Mouse (Mus musculus): Measurements from ENCODE around the gene Zfp57. TPM values are rescaled to one million over a fixed set of nuclear protein-coding genes. Genes with fewer than 3 reads are reported as not detected.
A peak's percentile ranks its signal among the peaks of the same experiment; 100 is the strongest.

Zfp57 gene
- polyA plus RNA-seq, 1 experiment: not detected

DNA sequence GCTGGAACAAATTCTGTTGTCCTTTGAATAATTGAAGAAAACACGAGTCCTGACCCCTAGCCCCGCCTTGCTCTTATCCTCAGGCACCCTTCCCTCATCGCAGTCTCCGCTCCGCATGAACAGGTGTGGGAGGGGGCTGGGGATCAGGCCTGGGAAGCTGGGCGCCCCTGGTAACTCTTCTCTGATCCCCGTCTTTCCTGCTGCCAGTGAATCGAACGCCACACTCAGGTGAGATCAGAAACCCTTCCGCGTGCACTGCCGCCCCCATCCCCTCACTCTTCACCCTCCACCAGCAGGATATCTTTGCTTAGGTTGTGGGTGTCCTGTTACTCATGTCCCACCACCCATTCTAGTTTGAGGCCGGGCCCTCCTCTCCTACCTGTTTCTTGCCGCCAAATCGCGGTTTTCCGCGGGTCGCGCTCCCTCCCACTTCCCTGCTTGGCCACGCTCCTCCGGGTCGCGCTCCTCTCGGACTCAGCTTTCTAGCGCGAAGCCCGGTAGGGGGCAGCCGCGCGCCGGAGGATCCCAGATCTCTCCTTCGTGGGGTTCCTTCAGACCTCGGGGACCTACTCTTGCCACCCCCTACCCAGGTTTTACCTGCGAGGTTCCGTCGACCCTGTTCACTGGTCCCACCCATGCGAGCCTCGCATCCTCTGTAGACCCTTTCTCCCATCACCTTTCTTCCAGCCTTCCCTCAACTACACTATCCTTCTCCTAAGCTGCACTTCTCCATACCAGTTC, 48.8 kb downstream of the Zfp57 start:
- H3K27ac ChIP-seq (ENCODE audit: insufficient read depth, low read depth, low read length): no peak overlapping the region
- TF ChIP-seq CTCF (IDR thresholded peaks at IDR 0.05; ENCODE audit: low read depth, low read length): peak; percentile 56; the same call in 1 of the 2 replicates
- no peak for TF ChIP-seq POLR2A (IDR thresholded peaks at IDR 0.05; ENCODE audit: borderline replicate concordance, low read depth, low read length)
- peaks cover 6% of the 10 kb centered on the region; the same call in 1 of the 2 replicates for H3K4me1 ChIP-seq (ENCODE audit: control insufficient read depth, insufficient read depth, low read length)
- H3K4me3 ChIP-seq (ENCODE audit: insufficient read depth, low read length): no peak overlapping the region

DNA sequence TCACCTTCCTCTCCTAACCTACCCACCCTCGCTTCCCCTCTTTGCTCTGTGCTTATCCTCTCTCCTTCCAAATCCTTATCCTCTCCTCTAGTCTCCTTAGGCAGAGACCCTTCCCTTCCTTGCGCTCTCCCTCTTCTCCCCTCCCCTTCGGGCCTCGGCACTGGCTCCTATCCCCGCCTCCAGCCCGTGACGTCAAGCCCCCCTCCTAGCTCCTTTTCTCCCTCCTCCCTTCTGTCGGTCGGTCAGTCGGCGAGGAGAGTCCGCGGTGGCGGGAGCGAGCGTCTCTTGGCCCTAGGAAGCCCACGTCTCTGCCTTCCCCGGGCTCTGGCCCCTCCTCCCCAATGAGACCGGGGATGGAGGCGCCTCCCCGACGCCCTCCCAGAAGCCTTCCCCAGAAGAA, 49.4 kb downstream of the Zfp57 start:
- peaks cover 1% of the 10 kb centered on the region; the same call in 1 of the 2 replicates for H3K4me1 ChIP-seq (ENCODE audit: control insufficient read depth, insufficient read depth, low read length)
- H3K27ac ChIP-seq (ENCODE audit: insufficient read depth, low read depth, low read length): no peak overlapping the region
- TF ChIP-seq POLR2A (IDR thresholded peaks at IDR 0.05; ENCODE audit: borderline replicate concordance, low read depth, low read length) (no peak), CTCF (IDR thresholded peaks at IDR 0.05; ENCODE audit: low read depth, low read length) (no peak)
- H3K4me3 ChIP-seq (ENCODE audit: insufficient read depth, low read length): no peak overlapping the region

DNA sequence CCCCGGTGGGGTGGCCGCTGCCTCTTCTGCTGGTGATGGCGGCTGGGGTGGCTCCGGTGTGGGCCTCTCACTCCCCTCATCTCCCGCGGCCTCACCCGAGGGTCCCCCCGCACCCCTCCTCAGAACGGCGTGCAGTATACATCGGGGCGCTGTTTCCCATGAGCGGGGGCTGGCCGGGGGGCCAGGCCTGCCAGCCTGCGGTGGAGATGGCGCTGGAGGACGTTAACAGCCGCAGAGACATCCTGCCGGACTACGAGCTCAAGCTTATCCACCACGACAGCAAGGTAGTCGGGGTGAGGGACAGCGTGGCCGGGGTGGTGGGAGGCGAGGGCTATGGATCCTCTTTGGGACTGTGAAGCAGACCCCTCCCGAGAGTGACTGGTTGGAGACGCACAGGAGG, 49.9 kb downstream of the Zfp57 start:
- no peak for TF ChIP-seq CTCF (IDR thresholded peaks at IDR 0.05; ENCODE audit: low read depth, low read length)
- TF ChIP-seq POLR2A (IDR thresholded peaks at IDR 0.05; ENCODE audit: borderline replicate concordance, low read depth, low read length): no peak
- Histone ChIP-seq H3K4me3 (ENCODE audit: insufficient read depth, low read length) (no peak overlapping the region), H3K27ac (ENCODE audit: insufficient read depth, low read depth, low read length) (no peak overlapping the region), H3K4me1 (ENCODE audit: control insufficient read depth, insufficient read depth, low read length) (no peaks in the 10 kb centered on the region)

DNA sequence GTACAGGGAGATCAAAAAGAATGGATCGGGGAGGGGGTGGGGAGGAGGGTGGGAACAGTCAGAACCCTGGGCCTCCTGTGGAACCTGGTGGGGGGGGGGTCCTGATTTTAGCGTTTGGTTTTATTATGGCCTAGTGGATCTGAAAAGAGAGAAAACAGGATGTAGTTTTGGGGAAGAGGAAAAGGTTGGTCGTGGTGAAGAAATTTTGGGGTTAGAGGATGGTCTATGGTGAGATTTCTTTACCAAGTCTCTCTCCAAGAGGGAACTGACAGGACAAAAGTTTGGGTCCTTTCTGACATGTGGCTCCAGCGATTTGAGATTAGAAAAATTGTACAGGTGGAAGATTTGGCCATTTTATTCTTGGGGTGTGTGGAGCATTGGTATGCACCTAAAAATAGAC, 50.8 kb downstream of the Zfp57 start:
- no peak overlapping the region for H3K4me3 ChIP-seq (ENCODE audit: insufficient read depth, low read length)
- H3K27ac ChIP-seq (ENCODE audit: insufficient read depth, low read depth, low read length): no peak overlapping the region
- TF ChIP-seq CTCF (IDR thresholded peaks at IDR 0.05; ENCODE audit: low read depth, low read length): no peak
- TF ChIP-seq POLR2A (IDR thresholded peaks at IDR 0.05; ENCODE audit: borderline replicate concordance, low read depth, low read length): no peak
- no peaks in the 10 kb centered on the region for H3K4me1 ChIP-seq (ENCODE audit: control insufficient read depth, insufficient read depth, low read length)

DNA sequence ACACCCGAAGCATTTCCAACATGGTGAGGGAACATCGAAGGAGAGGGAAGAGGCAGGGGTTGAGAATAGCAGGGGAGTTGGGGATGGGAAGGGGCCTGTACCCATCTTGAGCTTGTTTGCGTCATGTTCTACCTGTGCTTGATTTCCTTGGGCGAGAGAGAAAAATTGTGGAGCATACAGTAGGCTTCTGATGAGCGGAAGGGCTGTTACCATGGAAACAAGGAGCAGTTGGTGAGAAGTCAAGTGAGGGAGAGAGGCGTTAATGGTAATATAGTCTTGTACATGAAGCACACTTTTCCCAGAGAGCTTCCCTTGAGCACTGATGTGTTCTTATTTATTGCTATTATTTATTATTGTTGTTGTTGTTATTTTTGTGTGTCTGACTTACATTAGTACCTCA, 56.0 kb downstream of the Zfp57 start:
- Histone ChIP-seq H3K4me1 (ENCODE audit: control insufficient read depth, insufficient read depth, low read length) (no peaks in the 10 kb centered on the region), H3K4me3 (ENCODE audit: insufficient read depth, low read length) (no peak overlapping the region), H3K27ac (ENCODE audit: insufficient read depth, low read depth, low read length) (no peak overlapping the region)
- TF ChIP-seq POLR2A (IDR thresholded peaks at IDR 0.05; ENCODE audit: borderline replicate concordance, low read depth, low read length): no peak
- no peak for TF ChIP-seq CTCF (IDR thresholded peaks at IDR 0.05; ENCODE audit: low read depth, low read length)

Other genes with a start within 250 kb of the Zfp57 start
- gene H2-M10.5, start 228.3 kb upstream of the Zfp57 start, polyA plus RNA-seq (2012; ENCODE audit: insufficient read depth, insufficient read length, missing spikeins): not detected in 2 replicates
- not detected in 2 replicates for gene H2-M10.6, start 189.0 kb upstream of the Zfp57 start, polyA plus RNA-seq (2012; ENCODE audit: insufficient read depth, insufficient read length, missing spikeins)
- gene Trim26, start 164.0 kb upstream of the Zfp57 start, polyA plus RNA-seq (2012; ENCODE audit: insufficient read depth, insufficient read length, missing spikeins): 65.9 and 67.3 TPM in 2 replicates
- not detected in 2 replicates for gene Trim15, start 134.0 kb upstream of the Zfp57 start, polyA plus RNA-seq (2012; ENCODE audit: insufficient read depth, insufficient read length, missing spikeins)
- gene Trim10, start 131.6 kb upstream of the Zfp57 start, polyA plus RNA-seq (2012; ENCODE audit: insufficient read depth, insufficient read length, missing spikeins): not detected in 2 replicates
- not detected in 2 replicates for gene Trim40, start 111.0 kb upstream of the Zfp57 start, polyA plus RNA-seq (2012; ENCODE audit: insufficient read depth, insufficient read length, missing spikeins)
- not detected in 2 replicates for gene Trim31, start 103.0 kb upstream of the Zfp57 start, polyA plus RNA-seq (2012; ENCODE audit: insufficient read depth, insufficient read length, missing spikeins)
- not detected in 2 replicates for gene Rnf39, start 58.2 kb upstream of the Zfp57 start, polyA plus RNA-seq (2012; ENCODE audit: insufficient read depth, insufficient read length, missing spikeins)
- gene Ppp1r11, start 49.4 kb upstream of the Zfp57 start, polyA plus RNA-seq (2012; ENCODE audit: insufficient read depth, insufficient read length, missing spikeins): 59.3 and 64.4 TPM in 2 replicates
- 50.1 and 70.8 TPM in 2 replicates for gene Znrd1, start 42.6 kb upstream of the Zfp57 start, polyA plus RNA-seq (2012; ENCODE audit: insufficient read depth, insufficient read length, missing spikeins)
- gene Znrd1as, start 42.6 kb upstream of the Zfp57 start, polyA plus RNA-seq (2012; ENCODE audit: insufficient read depth, insufficient read length, missing spikeins): 7.9 and 10.4 TPM in 2 replicates
- not detected in 2 replicates for gene 2410137M14Rik, start 19.9 kb upstream of the Zfp57 start, polyA plus RNA-seq (2012; ENCODE audit: insufficient read depth, insufficient read length, missing spikeins)
- gene H2-M5, start 11.6 kb upstream of the Zfp57 start, polyA plus RNA-seq (2012; ENCODE audit: insufficient read depth, insufficient read length, missing spikeins): 0.69 and 1.0 TPM in 2 replicates
- gene Mog, start 22.2 kb downstream of the Zfp57 start, polyA plus RNA-seq (2012; ENCODE audit: insufficient read depth, insufficient read length, missing spikeins): not detected in 2 replicates
- 0.90 and 1.0 TPM in 2 replicates for gene Gabbr1, start 44.8 kb downstream of the Zfp57 start, polyA plus RNA-seq (2012; ENCODE audit: insufficient read depth, insufficient read length, missing spikeins)
- gene Olfr90, start 87.3 kb downstream of the Zfp57 start, polyA plus RNA-seq (2012; ENCODE audit: insufficient read depth, insufficient read length, missing spikeins): not detected in 2 replicates
- not detected in 2 replicates for gene Olfr91, start 97.1 kb downstream of the Zfp57 start, polyA plus RNA-seq (2012; ENCODE audit: insufficient read depth, insufficient read length, missing spikeins)
- gene Olfr92, start 118.9 kb downstream of the Zfp57 start, polyA plus RNA-seq (2012; ENCODE audit: insufficient read depth, insufficient read length, missing spikeins): not detected in 2 replicates
- gene Olfr93, start 160.3 kb downstream of the Zfp57 start, polyA plus RNA-seq (2012; ENCODE audit: insufficient read depth, insufficient read length, missing spikeins): not detected in 2 replicates
- gene Ubd, start 192.7 kb downstream of the Zfp57 start, polyA plus RNA-seq (2012; ENCODE audit: insufficient read depth, insufficient read length, missing spikeins): not detected in 2 replicates
- gene Olfr94, start 199.8 kb downstream of the Zfp57 start, polyA plus RNA-seq (2012; ENCODE audit: insufficient read depth, insufficient read length, missing spikeins): not detected in 2 replicates
- not detected in 2 replicates for gene Olfr95, start 212.0 kb downstream of the Zfp57 start, polyA plus RNA-seq (2012; ENCODE audit: insufficient read depth, insufficient read length, missing spikeins)
- gene Olfr96, start 219.0 kb downstream of the Zfp57 start, polyA plus RNA-seq (2012; ENCODE audit: insufficient read depth, insufficient read length, missing spikeins): not detected in 2 replicates
- not detected in 2 replicates for gene Olfr97, start 236.2 kb downstream of the Zfp57 start, polyA plus RNA-seq (2012; ENCODE audit: insufficient read depth, insufficient read length, missing spikeins)